Mouse (Mus musculus) kidney, postnatal 0 days (tissue): Measurements from ENCODE around the gene Cfap299. TPM values are rescaled to one million over a fixed set of nuclear protein-coding genes. Genes with fewer than 3 reads are reported as not detected.

Experiments used
- ATAC-seq: fragments of 200-750 bp; cut with Nextera tagmentation; replicated peaks from 2 replicates; pipeline ENCODE4 v1.8.0; 2017; ENCODE audit warnings: low read depth, moderate number of reproducible peaks, moderate TSS enrichment, moderate library complexity; ENCODE audit not compliant: low FRiP score
- DNase-seq: peaks from one replicate; pipeline ENCODE4 v3.0.0-alpha.2; 2016; ENCODE audit warnings: low spot score
- H3K27ac ChIP-seq: fragments of 300-500 bp; sonication (generic); 2 replicates; pipeline ENCODE4 v1.5.1; 2014; ENCODE audit warnings: mild to moderate bottlenecking
- H3K27me3 ChIP-seq: fragments of 300-500 bp; sonication (generic); 2 replicates; pipeline ENCODE4 v1.6.1; 2014; ENCODE audit warnings: low read length, mixed read lengths; ENCODE audit not compliant: insufficient read depth
- H3K36me3 ChIP-seq: fragments of 300-500 bp; sonication (generic); 2 replicates; pipeline ENCODE4 v1.6.1; 2014; ENCODE audit warnings: low read length, mixed read lengths; ENCODE audit not compliant: insufficient read depth
- H3K4me1 ChIP-seq: fragments of 300-500 bp; sonication (generic); replicated peaks from 2 replicates; pipeline ENCODE4 v1.6.1; 2014; ENCODE audit warnings: antibody characterized with exemption, low read length, mixed read lengths; ENCODE audit not compliant: insufficient read depth
- H3K4me2 ChIP-seq: fragments of 300-500 bp; sonication (generic); 2 replicates; pipeline ENCODE4 v1.6.1; 2014; ENCODE audit warnings: mild to moderate bottlenecking, low read length, moderate library complexity, mixed read lengths
- H3K4me3 ChIP-seq: fragments of 300-500 bp; sonication (generic); replicated peaks from 2 replicates; pipeline ENCODE4 v1.5.1; 2014; ENCODE audit warnings: low read depth, low read length
- H3K9ac ChIP-seq: fragments of 300-500 bp; sonication (generic); 2 replicates; pipeline ENCODE4 v1.6.1; 2014; ENCODE audit warnings: low read depth, low read length
- H3K9me3 ChIP-seq: fragments of 300-500 bp; sonication (generic); replicated peaks from 2 replicates; pipeline ENCODE4 v1.6.1; 2016; ENCODE audit warnings: low read length, inconsistent platforms, mixed read lengths
- CTCF ChIP-seq: IDR thresholded peaks from 2 replicates; pipeline ENCODE4 v1.5.1; 2016; ENCODE audit warnings: antibody characterized with exemption, low read depth, mild to moderate bottlenecking, moderate library complexity
- WGBS: fragments of 180-500 bp; shearing (Covaris S2); extraction: QIAGEN DNeasy Blood & Tissue Kit; methylation state at CpG from one replicate; pipeline ENCODE4 v1.1.7; 2014; 5-methylcytosine and 5-hydroxymethylcytosine counted together
- polyA plus RNA-seq: library from polyadenylated mRNA; unstranded; fragments of >200 nt; fragmentation: Nextera tagmentation; extraction: Ambion mirVana; gene quantifications from 2 replicates; pipeline ENCODE4 v1.2.1, GENCODE M21; 2015

Gene Cfap299
- polyA plus RNA-seq, 1 experiment from 2014 or later = 0.34 TPM

GRCm38 (mm10) chr5:98346067-98346466 is 17.0 kb downstream of the Cfap299 start:
- Histone ChIP-seq H3K9ac (no peak overlapping the region), H3K27me3 (no peaks in the 10 kb centered on the region), H3K4me3 (no peak overlapping the region), H3K36me3 (no peaks in the 10 kb centered on the region), H3K27ac (no peak overlapping the region), H3K9me3 (no peaks in the 10 kb centered on the region), H3K4me2 (no peak overlapping the region), H3K4me1 (no peaks in the 10 kb centered on the region)
- peak; percentile 61; the same call in 1 of the 2 replicates for TF ChIP-seq CTCF
- no peak for ATAC-seq
- no peak for DNase-seq
- WGBS = 49% methylated on average over 7 of the region's 7 CpGs

DNA sequence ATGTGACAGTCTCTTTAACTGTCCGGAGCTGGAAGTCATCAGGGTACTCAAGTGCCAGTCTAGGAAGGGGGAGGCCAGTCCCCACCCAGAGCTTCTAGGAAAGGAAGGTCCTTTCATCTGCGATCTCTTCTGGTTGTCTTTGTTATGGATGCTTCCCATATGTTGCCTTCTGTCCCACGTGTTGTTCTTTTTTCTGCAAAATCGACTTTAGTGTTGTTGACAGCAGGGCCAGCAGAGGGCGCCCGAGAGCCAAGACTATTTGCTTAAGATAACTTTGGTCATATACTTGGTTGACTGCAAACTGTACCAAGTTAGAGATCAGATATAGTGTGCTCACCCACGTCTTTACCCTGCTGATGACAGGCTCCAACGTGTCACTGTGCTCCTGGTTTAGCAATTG is 19.5 kb downstream of the Cfap299 start:
- Histone ChIP-seq H3K4me3 (no peak overlapping the region), H3K4me2 (no peak overlapping the region), H3K4me1 (no peaks in the 10 kb centered on the region), H3K9me3 (no peaks in the 10 kb centered on the region), H3K36me3 (no peaks in the 10 kb centered on the region), H3K27ac (no peak overlapping the region), H3K27me3 (no peaks in the 10 kb centered on the region), H3K9ac (no peak overlapping the region)
- ATAC-seq = peak; percentile 54; the same call in 1 of the 2 replicates
- peak; percentile 99 for TF ChIP-seq CTCF
- peak; percentile 89 for DNase-seq
- WGBS = 6% methylated on average over 8 of the region's 8 CpGs

DNA sequence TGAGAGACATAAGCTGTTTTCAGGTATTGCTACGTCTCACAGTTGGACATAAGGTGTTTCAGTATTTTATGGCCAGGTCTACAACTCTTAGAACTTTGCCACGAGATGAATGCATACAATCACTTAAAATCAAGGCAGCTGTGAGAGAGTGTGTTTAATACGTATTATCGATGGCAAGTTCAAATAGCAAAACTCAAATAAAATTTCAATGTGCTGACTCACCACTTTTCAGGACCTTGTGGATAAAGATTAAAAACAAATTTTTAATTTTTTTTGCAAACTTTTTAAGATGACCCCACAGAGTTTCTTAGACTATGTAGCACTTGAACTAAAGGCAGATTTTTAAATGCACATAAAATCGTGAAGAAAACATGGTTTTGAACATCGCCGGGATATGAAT is 30.8 kb downstream of the Cfap299 start:
- ATAC-seq (no peak), DNase-seq (no peak)
- 90% methylated on average over 7 of the region's 7 CpGs for WGBS
- Histone ChIP-seq H3K9me3 (no peaks in the 10 kb centered on the region), H3K4me2 (no peak overlapping the region), H3K27me3 (no peaks in the 10 kb centered on the region), H3K36me3 (no peaks in the 10 kb centered on the region), H3K4me3 (no peak overlapping the region), H3K4me1 (no peaks in the 10 kb centered on the region), H3K9ac (no peak overlapping the region), H3K27ac (no peak overlapping the region)
- TF ChIP-seq CTCF = no peak

GRCm38 (mm10) chr5:98360792-98361419 is 31.8 kb downstream of the Cfap299 start:
- H3K27me3 ChIP-seq = no peaks in the 10 kb centered on the region
- H3K4me3 ChIP-seq = no peak overlapping the region
- DNase-seq (no peak), ATAC-seq (no peak)
- no peaks in the 10 kb centered on the region for H3K36me3 ChIP-seq
- H3K9me3 ChIP-seq = no peaks in the 10 kb centered on the region
- WGBS = 72% methylated on average over 5 of the region's 5 CpGs
- no peaks in the 10 kb centered on the region for H3K4me1 ChIP-seq
- H3K27ac ChIP-seq = no peak overlapping the region
- H3K4me2 ChIP-seq = no peak overlapping the region
- no peak for TF ChIP-seq CTCF
- no peak overlapping the region for H3K9ac ChIP-seq

GRCm38 (mm10) chr5:98363428-98363827 is 34.3 kb downstream of the Cfap299 start:
- no peaks in the 10 kb centered on the region for H3K36me3 ChIP-seq
- no peak overlapping the region for H3K27ac ChIP-seq
- H3K27me3 ChIP-seq = no peaks in the 10 kb centered on the region
- peak; percentile 42; the same call in 1 of the 2 replicates for TF ChIP-seq CTCF
- H3K4me1 ChIP-seq = no peaks in the 10 kb centered on the region
- DNase-seq = no peak
- no peak overlapping the region for H3K4me2 ChIP-seq
- H3K4me3 ChIP-seq = no peak overlapping the region
- WGBS = 63% methylated on average over 8 of the region's 8 CpGs
- H3K9ac ChIP-seq = no peak overlapping the region
- ATAC-seq = no peak
- no peaks in the 10 kb centered on the region for H3K9me3 ChIP-seq

DNA sequence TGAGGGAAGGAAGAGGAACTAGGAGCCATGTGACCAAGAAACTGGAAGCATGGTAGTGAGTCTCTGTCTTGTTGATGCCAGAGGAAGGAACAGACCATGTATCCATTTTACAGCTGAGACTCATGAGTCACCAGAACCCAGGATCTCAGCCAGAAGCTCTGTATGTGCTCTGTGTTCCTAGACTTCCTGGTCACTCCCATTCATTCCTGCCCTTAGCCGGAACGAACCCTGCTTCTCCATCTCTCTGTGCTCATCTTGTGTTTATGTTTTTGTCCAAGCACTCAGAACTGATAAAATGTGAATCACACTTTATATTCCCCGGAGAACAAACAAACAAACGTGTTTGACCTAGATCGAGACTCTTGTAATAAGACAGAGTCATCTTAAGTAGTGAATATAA is 36.2 kb downstream of the Cfap299 start:
- Histone ChIP-seq H3K4me1 (no peaks in the 10 kb centered on the region), H3K4me2 (no peak overlapping the region), H3K27me3 (no peaks in the 10 kb centered on the region), H3K9ac (no peak overlapping the region), H3K36me3 (no peaks in the 10 kb centered on the region), H3K27ac (no peak overlapping the region), H3K4me3 (no peak overlapping the region), H3K9me3 (no peaks in the 10 kb centered on the region)
- no peak for TF ChIP-seq CTCF
- no peak for ATAC-seq
- no peak for DNase-seq
- 79% methylated on average over 5 of the region's 5 CpGs for WGBS

DNA sequence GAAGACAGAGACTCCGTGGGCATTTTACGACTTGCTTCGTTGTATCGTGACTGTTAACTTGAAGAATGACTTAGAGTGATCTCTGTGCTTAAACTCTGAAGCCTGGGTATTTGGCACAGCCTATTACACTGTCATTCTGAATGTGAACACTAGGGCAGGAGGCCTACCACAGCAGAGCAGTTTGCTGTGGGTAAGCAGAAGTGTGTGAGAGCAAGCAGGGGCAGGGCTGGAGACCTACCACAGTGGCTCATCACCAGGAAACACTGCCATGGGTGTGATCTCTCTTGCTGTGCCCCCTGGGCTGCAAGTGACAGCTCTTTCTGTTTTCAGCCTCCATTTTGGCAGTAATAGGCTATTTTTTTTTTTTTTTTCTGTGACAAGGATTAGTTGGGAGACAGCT is 39.7 kb downstream of the Cfap299 start:
- no peaks in the 10 kb centered on the region for H3K36me3 ChIP-seq
- WGBS = 10% methylated on average over 4 of the region's 4 CpGs
- DNase-seq = no peak
- H3K4me2 ChIP-seq = no peak overlapping the region
- H3K9ac ChIP-seq = no peak overlapping the region
- H3K9me3 ChIP-seq = no peaks in the 10 kb centered on the region
- peak; percentile 53; the same call in 1 of the 2 replicates for TF ChIP-seq CTCF
- H3K4me3 ChIP-seq = no peak overlapping the region
- ATAC-seq = 0 out of 2 replicates have a peak, but pooled peaks have one; percentile 54
- no peaks in the 10 kb centered on the region for H3K4me1 ChIP-seq
- no peaks in the 10 kb centered on the region for H3K27me3 ChIP-seq
- H3K27ac ChIP-seq = no peak overlapping the region
